Mouse (Mus musculus) kidney, postnatal 25 days (tissue): ENCODE measurements around the gene Rgs3.
"Not testable (repeated sequence)": the region's sequence is repeated elsewhere in the genome, so short reads cannot be mapped to it uniquely, and the experiment has no call there.

Experiments used
- DNase-seq, 2 experiments: peaks; one replicate each; pipeline ENCODE4 v3.0.0; 2021; ENCODE audit warnings: mixed read lengths in 2 of 2

The Rgs3 gene

GRCm38 (mm10) chr4:62557436-62557835 is 2.2 kb upstream of the Rgs3 start:
- no peak for DNase-seq

GRCm38 (mm10) chr4:62560963-62561629 is 1.4 kb downstream of the Rgs3 start:
- peak; percentile 74 to 88 for DNase-seq

GRCm38 (mm10) chr4:62561630-62562001 is 2.0 kb downstream of the Rgs3 start:
- DNase-seq = no peak

GRCm38 (mm10) chr4:62562006-62562405 is 2.4 kb downstream of the Rgs3 start:
- no peak for DNase-seq

GRCm38 (mm10) chr4:62566530-62566929 is 6.9 kb downstream of the Rgs3 start:
- DNase-seq = no peak

GRCm38 (mm10) chr4:62567696-62568095 is 8.0 kb downstream of the Rgs3 start:
- no peak for DNase-seq

GRCm38 (mm10) chr4:62568359-62568758 is 8.7 kb downstream of the Rgs3 start:
- no peak for DNase-seq

GRCm38 (mm10) chr4:62569603-62570002 is 10.0 kb downstream of the Rgs3 start:
- no peak for DNase-seq

GRCm38 (mm10) chr4:62570029-62570428 is 10.4 kb downstream of the Rgs3 start:
- no peak for DNase-seq

GRCm38 (mm10) chr4:62582365-62583264 is 23.0 kb downstream of the Rgs3 start:
- peak in 1 of 2 experiments; percentile 29 for DNase-seq

- DNase-seq = peak; percentile 59 to 82
Observed at GRCm38 (mm10) chr4:62583265-62584092, 23.8 kb downstream of the Rgs3 start.

- DNase-seq = no peak
Observed at GRCm38 (mm10) chr4:62587067-62587466, 27.4 kb downstream of the Rgs3 start.

- DNase-seq = no peak
Observed at GRCm38 (mm10) chr4:62590878-62591277, 31.2 kb downstream of the Rgs3 start.

- DNase-seq = peak; percentile 64 to 70
Observed at GRCm38 (mm10) chr4:62591326-62591725, 31.7 kb downstream of the Rgs3 start.

GRCm38 (mm10) chr4:62593546-62594240 is 34.0 kb downstream of the Rgs3 start:
- DNase-seq = not testable (repeated sequence)

- DNase-seq = no peak
Observed at GRCm38 (mm10) chr4:62594442-62594841, 34.8 kb downstream of the Rgs3 start.

- peak; percentile 63 to 75 for DNase-seq
Observed at GRCm38 (mm10) chr4:62596051-62596450, 36.4 kb downstream of the Rgs3 start.

- no peak for DNase-seq
Observed at GRCm38 (mm10) chr4:62600549-62600948, 40.9 kb downstream of the Rgs3 start.

- DNase-seq = no peak
Observed at GRCm38 (mm10) chr4:62603607-62604006, 44.0 kb downstream of the Rgs3 start.

GRCm38 (mm10) chr4:62604094-62604493 is 44.4 kb downstream of the Rgs3 start:
- no peak for DNase-seq

- DNase-seq = no peak
Observed at GRCm38 (mm10) chr4:62605856-62606541, 46.4 kb downstream of the Rgs3 start.

GRCm38 (mm10) chr4:62606542-62606882 is 46.9 kb downstream of the Rgs3 start:
- DNase-seq = peak; percentile 41 to 70
